Mouse (Mus musculus): ENCODE data around the gene Senp1.
A peak's percentile ranks its signal among the peaks of the same experiment; 100 is the strongest.

Gene Senp1

GRCm38 (mm10) chr15:98108297-98109152 lies 15.0 kb upstream of the Senp1 start:
- DNase-seq (ENCODE audit: extremely low read depth, insufficient read length, low spot score) = peak; percentile 88

GRCm38 (mm10) chr15:98107703-98108296 lies 14.3 kb upstream of the Senp1 start:
- DNase-seq (ENCODE audit: extremely low read depth, insufficient read length, low spot score) = no peak

- DNase-seq (ENCODE audit: extremely low read depth, insufficient read length, low spot score) = no peak
Measured at GRCm38 (mm10) chr15:98107230-98107629, 13.7 kb upstream of the Senp1 start.

GRCm38 (mm10) chr15:98106506-98106905 lies 13.0 kb upstream of the Senp1 start:
- no peak for DNase-seq (ENCODE audit: extremely low read depth, insufficient read length, low spot score)

- no peak for DNase-seq (ENCODE audit: extremely low read depth, insufficient read length, low spot score)
Measured at GRCm38 (mm10) chr15:98102401-98102800, 8.9 kb upstream of the Senp1 start.

- no peak for DNase-seq (ENCODE audit: extremely low read depth, insufficient read length, low spot score)
Measured at GRCm38 (mm10) chr15:98098519-98098918, 5.0 kb upstream of the Senp1 start.

GRCm38 (mm10) chr15:98096957-98097356 lies 3.4 kb upstream of the Senp1 start:
- DNase-seq (ENCODE audit: extremely low read depth, insufficient read length, low spot score) = no peak

GRCm38 (mm10) chr15:98094905-98095304 lies 1.4 kb upstream of the Senp1 start:
- no peak for DNase-seq (ENCODE audit: extremely low read depth, insufficient read length, low spot score)

GRCm38 (mm10) chr15:98092372-98093120 lies 998 bp downstream of the Senp1 start, which contains the start of gene Pfkm:
Gene Pfkm, plus strand, starts transcription at chr15:98092589.
- DNase-seq (ENCODE audit: extremely low read depth, insufficient read length, low spot score) = no peak

GRCm38 (mm10) chr15:98091841-98092240 lies 1.7 kb downstream of the Senp1 start:
- no peak for DNase-seq (ENCODE audit: extremely low read depth, insufficient read length, low spot score)

- peak; percentile 26 for DNase-seq (ENCODE audit: extremely low read depth, insufficient read length, low spot score)
Measured at GRCm38 (mm10) chr15:98089421-98090183, 3.9 kb downstream of the Senp1 start.

- no peak for DNase-seq (ENCODE audit: extremely low read depth, insufficient read length, low spot score)
Measured at GRCm38 (mm10) chr15:98088889-98089288, 4.7 kb downstream of the Senp1 start.

GRCm38 (mm10) chr15:98076901-98077300 lies 16.6 kb downstream of the Senp1 start:
- no peak for DNase-seq (ENCODE audit: extremely low read depth, insufficient read length, low spot score)

- no peak for DNase-seq (ENCODE audit: extremely low read depth, insufficient read length, low spot score)
Measured at GRCm38 (mm10) chr15:98075034-98075433, 18.5 kb downstream of the Senp1 start.

- DNase-seq (ENCODE audit: extremely low read depth, insufficient read length, low spot score) = no peak
Measured at GRCm38 (mm10) chr15:98074521-98074920, 19.0 kb downstream of the Senp1 start.

- DNase-seq (ENCODE audit: extremely low read depth, insufficient read length, low spot score) = no peak
Measured at GRCm38 (mm10) chr15:98070376-98070775, 23.2 kb downstream of the Senp1 start.

GRCm38 (mm10) chr15:98069566-98070245 lies 23.8 kb downstream of the Senp1 start:
- no peak for DNase-seq (ENCODE audit: extremely low read depth, insufficient read length, low spot score)

- DNase-seq (ENCODE audit: extremely low read depth, insufficient read length, low spot score) = no peak
Measured at GRCm38 (mm10) chr15:98068506-98068905, 25.0 kb downstream of the Senp1 start.

GRCm38 (mm10) chr15:98067492-98067891 lies 26.1 kb downstream of the Senp1 start:
- no peak for DNase-seq (ENCODE audit: extremely low read depth, insufficient read length, low spot score)

- no peak for DNase-seq (ENCODE audit: extremely low read depth, insufficient read length, low spot score)
Measured at GRCm38 (mm10) chr15:98066602-98067001, 26.9 kb downstream of the Senp1 start.

All from 3134 (cell line).